Mouse (Mus musculus) intestine, embryonic 16.5 days (tissue): ENCODE results near the gene Nfe2l2. TPM values are rescaled to one million over a fixed set of nuclear protein-coding genes. Genes with fewer than 3 reads are reported as not detected.

Experiments
- ATAC-seq: fragments of 200-750 bp; cut with Nextera tagmentation; 2 replicates; pipeline ENCODE4 v1.8.0; 2017; ENCODE audit warnings: moderate TSS enrichment, moderate library complexity
- H3K27ac ChIP-seq: fragments of 300-500 bp; sonication (generic); 2 replicates; pipeline ENCODE4 v1.5.1; 2014; ENCODE audit warnings: mild to moderate bottlenecking, low read length
- H3K27me3 ChIP-seq: fragments of 300-500 bp; sonication (generic); replicated peaks from 2 replicates; pipeline ENCODE4 v1.6.1; 2014; ENCODE audit warnings: low read length, control low read depth, mixed read lengths; ENCODE audit not compliant: control insufficient read depth, insufficient read depth
- H3K36me3 ChIP-seq: fragments of 300-500 bp; sonication (generic); 2 replicates; pipeline ENCODE4 v1.6.1; 2014; ENCODE audit warnings: low read length, control low read depth; ENCODE audit not compliant: control insufficient read depth, insufficient read depth
- H3K4me1 ChIP-seq: fragments of 300-500 bp; sonication (generic); 2 replicates; pipeline ENCODE4 v1.6.1; 2014; ENCODE audit warnings: low read length, control low read depth, mixed read lengths; ENCODE audit not compliant: control insufficient read depth, insufficient read depth
- H3K4me2 ChIP-seq: fragments of 300-500 bp; sonication (generic); 2 replicates; pipeline ENCODE4 v1.6.1; 2014; ENCODE audit warnings: low read depth, low read length, control low read depth
- H3K4me3 ChIP-seq: fragments of 300-500 bp; sonication (generic); 2 replicates; pipeline ENCODE4 v1.5.1; 2014; ENCODE audit warnings: mild to moderate bottlenecking, low read length
- H3K9ac ChIP-seq: fragments of 300-500 bp; sonication (generic); 2 replicates; pipeline ENCODE4 v1.6.1; 2014; ENCODE audit warnings: low read depth, low read length
- H3K9me3 ChIP-seq: fragments of 300-500 bp; sonication (generic); 2 replicates; pipeline ENCODE4 v1.6.1; 2016; ENCODE audit warnings: low read length, control low read depth; ENCODE audit not compliant: control insufficient read depth
- WGBS: fragments of 180-500 bp; shearing (Covaris S2); extraction: QIAGEN DNeasy Blood & Tissue Kit; methylation state at CpG from one replicate; pipeline ENCODE4 v1.1.7; 2014; 5-methylcytosine and 5-hydroxymethylcytosine counted together
- polyA plus RNA-seq: library from polyadenylated mRNA; unstranded; fragments of >200 nt; fragmentation: Nextera tagmentation; extraction: Ambion mirVana; gene quantifications from 2 replicates; pipeline ENCODE4 v1.2.1, GENCODE M21; 2015

Gene Nfe2l2
- polyA plus RNA-seq = 112 and 115 TPM in 2 replicates

DNA sequence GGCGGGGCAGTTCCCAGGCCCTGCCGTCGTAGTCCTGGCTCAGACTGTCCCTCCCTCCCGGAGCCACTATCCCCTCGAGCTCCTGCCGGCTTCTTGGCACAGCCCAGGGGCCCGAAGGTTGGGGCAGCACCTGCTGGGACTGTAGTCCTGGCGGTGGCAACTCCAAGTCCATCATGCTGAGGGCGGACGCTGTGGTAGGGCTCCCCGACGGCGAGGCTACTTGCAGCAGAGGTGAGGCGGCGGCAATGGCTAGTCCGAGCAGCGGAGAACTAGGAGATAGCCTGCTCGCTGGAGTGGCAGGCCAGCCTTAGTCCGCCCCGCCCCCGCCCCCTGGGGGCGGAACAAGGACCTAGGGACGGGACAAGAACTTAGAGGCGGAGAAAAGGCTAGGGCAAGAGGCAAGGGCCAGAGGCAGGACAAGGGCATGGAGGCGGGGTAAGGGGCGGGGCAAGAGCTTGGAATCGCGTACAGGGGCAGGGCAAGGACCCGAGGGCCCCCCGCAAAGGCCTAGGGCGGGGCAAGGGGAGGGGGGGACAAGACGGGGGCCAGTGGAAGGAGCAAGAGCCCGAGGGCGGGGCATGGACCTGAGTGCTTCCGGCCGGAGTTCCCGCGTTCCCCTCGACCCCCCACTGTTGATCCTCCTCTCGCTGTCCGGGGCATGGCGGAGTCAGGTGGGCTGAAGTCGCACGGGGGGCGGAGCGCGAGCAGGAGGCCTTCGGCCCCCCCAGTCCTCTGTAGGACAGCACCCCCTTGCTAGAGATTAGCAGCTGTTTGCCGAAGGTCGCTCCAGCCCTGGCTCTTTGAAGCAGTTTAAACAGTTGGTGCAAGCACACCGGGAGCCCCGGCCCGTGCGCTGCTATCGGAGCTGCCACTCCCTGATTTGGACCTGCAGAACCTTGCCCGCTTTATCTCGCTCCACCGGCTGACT, at the start of gene Nfe2l2:
TSS of gene Nfe2l2 (minus strand) at position 408 of the 928 bp plus-strand sequence.
- WGBS = under 1% methylated on average over 58 of the region's 58 CpGs
- peaks cover 31% of the 10 kb centered on the region for H3K4me1 ChIP-seq
- H3K27ac ChIP-seq = peak within 1 kb of the TSS; percentile 99
- no peaks in the 10 kb centered on the region for H3K27me3 ChIP-seq
- H3K4me2 ChIP-seq = peak within 1 kb of the TSS; percentile 77
- peaks cover 3% of the 10 kb centered on the region; the same call in 1 of the 2 replicates for H3K9me3 ChIP-seq
- H3K36me3 ChIP-seq = no peaks in the 10 kb centered on the region
- H3K4me3 ChIP-seq = peak within 1 kb of the TSS; percentile 80
- H3K9ac ChIP-seq = peak within 1 kb of the TSS; percentile 90
- peak; percentile 90 for ATAC-seq

DNA sequence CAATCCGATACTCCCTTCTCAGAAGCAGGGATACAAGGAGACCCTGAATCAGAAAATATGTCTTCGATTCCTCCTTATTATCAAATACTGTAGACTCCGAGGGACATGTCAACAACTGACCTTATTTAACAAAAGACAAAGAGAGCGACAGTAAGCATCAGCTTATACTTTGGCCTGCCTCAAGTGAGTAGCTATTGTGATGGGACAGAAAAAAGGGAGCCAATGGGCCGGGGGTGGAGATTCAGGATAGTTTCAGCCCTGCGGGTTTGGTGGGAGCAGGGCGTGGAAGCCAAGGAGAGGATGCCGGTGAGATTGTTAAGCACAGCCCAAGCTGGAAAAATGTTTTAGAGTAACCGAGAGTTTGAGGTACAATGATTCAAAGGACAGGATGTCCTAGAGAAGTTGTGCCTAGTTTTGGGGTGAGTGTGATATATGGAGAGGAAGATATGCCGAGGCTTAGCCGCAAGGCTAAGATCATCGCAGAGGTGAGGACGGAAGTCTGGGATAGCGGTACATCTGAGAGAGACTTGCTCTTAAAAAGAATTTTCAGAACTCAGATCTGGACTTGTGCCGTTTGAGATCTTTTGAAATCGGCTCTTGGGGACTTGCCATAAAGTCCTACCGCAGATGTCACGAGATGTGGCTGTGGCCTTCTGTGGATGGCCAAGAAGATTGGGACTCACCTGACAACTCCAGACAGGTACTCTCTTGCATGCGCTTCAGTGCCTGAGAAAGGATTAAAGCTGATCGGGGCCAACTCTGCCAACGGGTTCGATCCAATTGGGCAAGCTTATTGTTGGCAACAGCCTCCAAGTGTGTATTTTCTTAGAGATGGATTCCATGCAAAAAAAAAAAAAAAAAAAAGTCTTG, 48.1 kb upstream of the Nfe2l2 start:
- no peaks in the 10 kb centered on the region for H3K36me3 ChIP-seq
- H3K27me3 ChIP-seq = no peaks in the 10 kb centered on the region
- 93% methylated on average over 22 of the region's 22 CpGs for WGBS
- H3K4me2 ChIP-seq = no peak overlapping the region
- no peak overlapping the region for H3K9ac ChIP-seq
- ATAC-seq = no peak
- H3K27ac ChIP-seq = no peak overlapping the region
- no peak overlapping the region for H3K4me3 ChIP-seq
- H3K4me1 ChIP-seq = peaks cover 11% of the 10 kb centered on the region
- no peaks in the 10 kb centered on the region for H3K9me3 ChIP-seq

DNA sequence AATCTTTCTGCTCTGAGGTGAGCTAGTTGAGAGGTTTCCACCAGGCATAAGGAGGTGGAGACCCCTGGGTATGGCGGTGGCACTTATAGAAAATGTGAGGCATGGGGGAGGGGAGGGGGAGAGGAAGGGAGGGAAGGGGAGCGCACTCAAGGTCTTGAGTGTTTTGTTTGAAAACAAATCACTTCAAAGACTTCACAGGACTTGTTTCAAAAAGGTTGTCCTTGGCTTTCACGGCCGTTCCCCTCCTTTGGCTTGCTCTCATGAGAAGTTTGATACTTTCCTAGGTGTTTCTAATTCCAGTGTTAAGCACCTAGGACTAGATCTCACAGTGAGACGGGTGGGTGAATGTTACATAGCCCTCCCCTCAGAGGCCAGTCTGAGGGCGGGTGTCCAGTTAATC, 47.5 kb upstream of the Nfe2l2 start:
- ATAC-seq = no peak
- H3K27me3 ChIP-seq = no peaks in the 10 kb centered on the region
- peaks cover 5% of the 10 kb centered on the region for H3K4me1 ChIP-seq
- H3K9me3 ChIP-seq = no peaks in the 10 kb centered on the region
- H3K9ac ChIP-seq = no peak overlapping the region
- H3K4me2 ChIP-seq = no peak overlapping the region
- no peak overlapping the region for H3K27ac ChIP-seq
- no peaks in the 10 kb centered on the region for H3K36me3 ChIP-seq
- WGBS = 75% methylated on average over 6 of the region's 6 CpGs
- H3K4me3 ChIP-seq = no peak overlapping the region

DNA sequence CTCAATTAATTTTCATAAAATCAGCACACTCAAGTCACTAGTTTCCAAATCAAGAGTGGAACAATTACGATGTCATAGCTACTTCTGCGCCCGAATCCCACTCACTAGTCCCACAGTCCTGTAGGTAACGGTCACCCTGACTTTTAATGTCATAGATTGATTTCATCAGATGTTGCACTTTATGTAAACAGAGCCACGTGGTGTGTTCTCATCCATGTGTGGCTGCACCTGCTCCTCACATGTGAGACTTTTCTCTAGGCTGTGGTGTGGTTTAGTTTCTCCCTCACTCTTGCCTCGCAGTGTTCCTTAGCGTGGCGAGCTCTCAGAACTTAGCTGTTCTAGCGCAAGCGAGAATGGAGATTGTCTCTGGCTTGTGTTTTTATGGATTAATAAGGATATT, 46.4 kb upstream of the Nfe2l2 start:
- Histone ChIP-seq H3K9me3 (no peaks in the 10 kb centered on the region), H3K36me3 (no peaks in the 10 kb centered on the region), H3K4me3 (no peak overlapping the region), H3K27me3 (no peaks in the 10 kb centered on the region), H3K4me1 (peaks cover 2% of the 10 kb centered on the region; the same call in 1 of the 2 replicates), H3K9ac (no peak overlapping the region), H3K4me2 (no peak overlapping the region), H3K27ac (no peak overlapping the region)
- WGBS = 85% methylated on average over 10 of the region's 10 CpGs
- no peak for ATAC-seq

DNA sequence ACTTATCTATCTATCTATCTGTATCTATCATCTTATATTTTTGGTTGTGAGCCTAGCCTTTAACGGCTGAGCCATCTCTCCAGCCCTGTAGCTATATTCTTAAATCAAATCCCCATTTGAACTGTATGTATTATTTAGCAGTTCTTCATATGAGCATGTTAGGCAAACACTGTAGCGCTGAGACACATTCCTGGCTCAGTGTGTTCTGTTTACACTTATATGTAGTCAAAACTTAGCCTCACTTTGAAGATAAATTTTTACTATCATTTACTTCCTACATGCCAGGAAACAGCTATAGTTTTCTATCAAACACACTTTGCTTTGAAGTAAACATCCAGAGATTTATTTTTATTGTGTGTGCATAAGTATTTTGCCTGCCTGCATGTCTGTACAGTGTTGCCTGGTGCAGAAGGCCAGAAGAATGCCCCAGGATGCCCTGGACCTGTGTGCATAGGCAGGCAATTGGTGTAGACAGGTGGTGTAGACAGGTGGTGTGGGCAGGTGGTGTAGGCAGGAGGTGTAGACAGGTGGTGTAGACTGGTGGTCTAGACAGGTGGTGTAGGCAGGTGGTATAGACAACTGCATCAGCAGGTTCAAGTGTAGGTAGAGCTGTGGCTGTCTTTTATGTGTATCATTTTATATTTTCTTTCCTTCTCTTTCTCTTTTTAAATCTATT, 45.7 kb upstream of the Nfe2l2 start:
- 55% methylated on average over 2 of the region's 2 CpGs for WGBS
- Histone ChIP-seq H3K27me3 (no peaks in the 10 kb centered on the region), H3K4me3 (no peak overlapping the region), H3K36me3 (no peaks in the 10 kb centered on the region), H3K4me2 (no peak overlapping the region), H3K4me1 (no peaks in the 10 kb centered on the region), H3K27ac (no peak overlapping the region), H3K9ac (no peak overlapping the region), H3K9me3 (no peaks in the 10 kb centered on the region)
- ATAC-seq = no peak; the same call in 1 of the 2 replicates

DNA sequence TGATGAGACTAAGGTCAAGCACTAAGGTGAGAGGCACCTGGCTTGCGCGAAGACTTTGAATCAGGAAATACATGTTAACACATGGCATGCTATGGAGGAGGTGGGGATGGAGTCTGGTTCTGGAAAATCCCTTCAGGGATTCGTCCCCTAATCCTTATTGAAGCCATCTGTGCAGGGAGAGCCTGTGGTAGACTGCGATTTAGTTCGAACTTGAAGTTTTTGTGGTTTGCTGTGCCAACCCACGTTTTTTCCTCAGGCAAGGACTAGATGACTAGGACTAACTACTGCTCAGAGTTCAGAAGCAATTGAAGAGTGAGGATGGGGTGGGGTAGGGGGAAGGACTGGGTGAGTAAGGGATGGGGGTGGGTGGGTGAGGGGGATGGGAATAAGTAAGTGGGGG, 44.4 kb upstream of the Nfe2l2 start:
- Histone ChIP-seq H3K9ac (no peak overlapping the region), H3K9me3 (no peaks in the 10 kb centered on the region), H3K4me2 (no peak overlapping the region), H3K4me1 (no peaks in the 10 kb centered on the region), H3K27me3 (no peaks in the 10 kb centered on the region), H3K4me3 (no peak overlapping the region), H3K27ac (no peak overlapping the region), H3K36me3 (no peaks in the 10 kb centered on the region)
- no peak for ATAC-seq
- 95% methylated on average over 6 of the region's 6 CpGs for WGBS

DNA sequence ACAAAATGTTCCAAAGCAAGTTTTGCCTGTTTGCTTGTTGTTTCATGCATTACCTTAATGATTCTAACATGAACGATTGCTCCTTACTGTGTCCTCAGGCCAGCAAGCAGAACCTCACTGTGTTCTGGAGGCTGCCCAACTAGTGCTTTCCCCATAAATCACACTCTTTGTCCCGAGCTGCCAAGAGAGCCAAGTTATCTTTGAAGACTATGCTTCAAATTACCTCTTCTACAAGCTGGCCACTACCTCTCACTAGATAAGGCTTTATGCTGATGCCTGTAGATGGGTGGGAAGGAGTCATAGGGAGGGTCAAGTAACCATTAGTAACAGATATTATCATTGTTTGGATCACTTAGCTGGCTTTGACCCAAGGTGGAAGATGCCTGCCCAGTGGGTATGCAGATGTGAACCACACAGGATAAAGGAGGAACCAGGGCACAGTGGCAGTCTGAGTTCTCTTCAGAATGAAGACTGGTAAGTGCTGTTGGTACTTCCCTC, 32.6 kb upstream of the Nfe2l2 start:
- Histone ChIP-seq H3K4me1 (no peaks in the 10 kb centered on the region), H3K4me2 (no peak overlapping the region), H3K36me3 (no peaks in the 10 kb centered on the region), H3K9me3 (no peaks in the 10 kb centered on the region), H3K27ac (no peak overlapping the region), H3K9ac (no peak overlapping the region), H3K4me3 (no peak overlapping the region), H3K27me3 (no peaks in the 10 kb centered on the region)
- 55% methylated on average over 2 of the region's 2 CpGs for WGBS
- no peak for ATAC-seq

DNA sequence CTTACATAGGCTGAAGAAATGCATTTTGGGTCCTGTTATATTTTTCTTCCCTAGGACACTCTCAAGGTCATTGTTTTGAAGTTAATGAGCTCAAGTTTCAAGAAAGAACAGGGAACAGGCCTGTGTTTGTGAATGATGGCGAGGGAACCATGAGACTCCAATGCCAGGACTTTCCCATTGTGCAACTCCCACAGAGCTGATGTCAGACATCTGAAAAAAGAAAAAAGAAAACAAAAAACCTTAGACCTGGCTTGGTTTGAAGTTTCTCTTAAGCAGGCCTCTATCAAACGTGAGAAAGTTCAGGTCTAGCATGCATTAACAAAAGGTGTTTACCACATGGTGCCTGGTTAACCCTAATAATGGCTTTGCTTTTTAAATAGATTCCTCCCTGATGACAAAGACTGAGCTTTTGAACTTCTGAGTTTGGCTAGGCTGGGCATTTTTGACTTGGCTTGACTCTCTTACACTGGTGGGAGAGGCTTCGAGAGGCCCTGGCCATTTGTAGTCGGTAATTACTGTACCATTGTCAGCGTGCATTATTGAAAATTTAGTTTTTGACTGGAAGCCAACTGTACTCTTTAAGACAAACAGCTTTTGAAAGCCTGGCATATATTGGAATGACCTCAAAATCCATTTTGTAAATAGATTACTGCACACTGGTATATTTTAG, 29.9 kb upstream of the Nfe2l2 start:
- Histone ChIP-seq H3K9ac (no peak overlapping the region), H3K4me2 (no peak overlapping the region), H3K4me3 (no peak overlapping the region), H3K27ac (no peak overlapping the region), H3K27me3 (no peaks in the 10 kb centered on the region), H3K36me3 (no peaks in the 10 kb centered on the region), H3K9me3 (no peaks in the 10 kb centered on the region), H3K4me1 (no peaks in the 10 kb centered on the region)
- ATAC-seq = no peak
- 75% methylated on average over 5 of the region's 5 CpGs for WGBS
